Mouse (Mus musculus): ENCODE measurements around the gene Col7a1. TPM values are rescaled to one million over a fixed set of nuclear protein-coding genes. Genes with fewer than 3 reads are reported as not detected.
A peak's percentile ranks its signal among the peaks of the same experiment; 100 is the strongest.

Gene Col7a1
- polyA plus RNA-seq, 1 experiment from 2014 or later = 1.8 TPM

DNA sequence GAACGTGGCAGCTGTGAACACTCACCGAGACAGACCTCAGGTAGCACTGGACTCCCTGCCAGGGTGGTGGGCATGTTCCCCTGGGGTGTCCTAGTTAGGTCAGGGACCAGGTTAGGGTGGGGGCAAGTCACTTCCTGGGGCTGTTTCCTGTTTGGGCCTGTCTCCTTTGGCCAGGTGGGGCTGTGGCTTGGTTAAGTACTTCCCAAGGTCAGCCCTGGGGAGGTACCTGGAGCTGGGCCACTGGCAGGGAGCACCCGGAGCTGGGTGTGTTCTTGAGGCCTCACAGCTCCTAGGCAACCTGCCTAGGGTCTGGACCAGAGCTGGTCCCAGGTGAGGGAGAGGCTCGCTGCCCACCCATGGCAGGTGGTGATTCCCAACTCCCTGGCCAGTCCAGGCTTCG is 75.5 kb downstream of the Col7a1 start:
- H3K27me3 ChIP-seq = no peaks in the 10 kb centered on the region
- no peak overlapping the region for H3K27ac ChIP-seq
- no peak overlapping the region for H3K9ac ChIP-seq (replicated peaks)
- no peak overlapping the region for H3K4me2 ChIP-seq (replicated peaks)
- H3K9me3 ChIP-seq = no peaks in the 10 kb centered on the region
- H3K4me1 ChIP-seq (replicated peaks) = no peaks in the 10 kb centered on the region
- WGBS = 82% methylated on average over 5 of the region's 5 CpGs
- peaks cover 49% of the 10 kb centered on the region for H3K36me3 ChIP-seq
- no peak for ATAC-seq
- H3K4me3 ChIP-seq (replicated peaks) = no peak overlapping the region

DNA sequence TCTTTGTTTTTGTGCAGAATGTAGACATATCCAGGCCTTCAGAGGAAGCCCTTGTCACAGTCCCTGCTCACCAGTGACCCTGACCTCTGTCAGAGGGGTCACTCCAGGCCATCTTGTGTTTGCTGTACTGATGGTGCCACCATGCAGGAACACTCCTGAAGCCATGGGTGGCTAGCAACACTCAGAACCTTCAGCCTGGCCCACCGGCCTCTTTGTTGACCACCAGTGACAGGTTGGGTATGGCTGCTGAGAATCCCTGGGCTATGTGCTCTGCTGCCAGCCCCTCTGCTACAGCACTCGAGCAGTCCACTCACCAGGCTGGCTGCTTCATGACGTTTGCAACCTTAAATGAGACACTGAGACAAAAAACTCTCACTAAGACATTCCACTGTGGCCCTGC is 76.9 kb downstream of the Col7a1 start:
- Histone ChIP-seq H3K9me3 (no peaks in the 10 kb centered on the region), H3K36me3 (peaks cover 43% of the 10 kb centered on the region), H3K4me1 (replicated peaks) (no peaks in the 10 kb centered on the region), H3K27me3 (no peaks in the 10 kb centered on the region), H3K27ac (no peak overlapping the region), H3K9ac (replicated peaks) (no peak overlapping the region), H3K4me2 (replicated peaks) (no peak overlapping the region), H3K4me3 (replicated peaks) (no peak overlapping the region)
- no peak for ATAC-seq
- 74% methylated on average over 3 of the region's 3 CpGs for WGBS

DNA sequence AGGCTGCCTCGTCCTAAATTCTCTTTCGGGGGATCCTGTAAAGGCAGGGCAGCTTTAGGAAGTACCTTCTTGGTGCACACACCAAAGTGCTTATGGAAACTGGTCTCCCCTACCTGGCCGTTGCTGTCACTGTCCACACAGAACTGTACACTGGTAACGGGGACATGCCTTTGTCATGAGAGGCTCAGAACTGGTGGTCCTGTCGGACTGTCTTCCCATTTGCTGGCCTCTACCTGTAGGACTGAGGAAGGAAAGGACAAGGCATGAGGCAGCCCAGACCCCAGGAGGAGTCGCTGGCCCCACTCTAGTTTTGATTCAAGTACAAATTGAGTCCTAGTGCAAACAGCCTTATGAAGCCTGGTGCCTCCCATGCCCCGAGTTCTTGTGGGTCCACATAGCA is 77.6 kb downstream of the Col7a1 start:
- no peak overlapping the region for H3K9ac ChIP-seq (replicated peaks)
- peaks cover 36% of the 10 kb centered on the region for H3K36me3 ChIP-seq
- H3K4me2 ChIP-seq (replicated peaks) = no peak overlapping the region
- no peak overlapping the region for H3K27ac ChIP-seq
- no peaks in the 10 kb centered on the region for H3K27me3 ChIP-seq
- H3K4me1 ChIP-seq (replicated peaks) = no peaks in the 10 kb centered on the region
- ATAC-seq = no peak
- WGBS = 92% methylated on average over 7 of the region's 7 CpGs
- H3K4me3 ChIP-seq (replicated peaks) = no peak overlapping the region
- no peaks in the 10 kb centered on the region for H3K9me3 ChIP-seq

DNA sequence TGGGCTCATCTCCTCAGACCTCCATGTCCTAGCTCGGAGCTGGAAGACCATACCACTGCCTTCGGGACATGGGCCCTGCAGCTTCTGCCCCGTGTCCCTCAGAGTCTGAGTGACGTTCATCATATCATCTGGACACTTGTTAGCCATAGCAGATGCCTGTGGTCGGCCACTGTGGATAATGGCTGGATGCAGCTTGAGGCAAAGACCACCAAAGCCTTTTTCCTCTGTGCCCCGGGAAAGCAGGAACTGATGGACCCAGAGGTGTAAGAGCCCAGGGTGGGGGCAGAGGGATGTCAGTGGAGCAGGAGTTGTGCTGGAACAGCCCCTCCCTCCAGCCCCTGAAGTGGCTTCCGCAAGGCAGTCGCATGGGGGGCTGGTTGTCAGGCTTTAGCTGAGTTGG is 78.3 kb downstream of the Col7a1 start:
- WGBS = 88% methylated on average over 8 of the region's 8 CpGs
- Histone ChIP-seq H3K4me2 (replicated peaks) (no peak overlapping the region), H3K9me3 (no peaks in the 10 kb centered on the region), H3K9ac (replicated peaks) (no peak overlapping the region), H3K27me3 (no peaks in the 10 kb centered on the region), H3K4me3 (replicated peaks) (no peak overlapping the region), H3K4me1 (replicated peaks) (no peaks in the 10 kb centered on the region), H3K36me3 (peaks cover 32% of the 10 kb centered on the region), H3K27ac (no peak overlapping the region)
- no peak for ATAC-seq

DNA sequence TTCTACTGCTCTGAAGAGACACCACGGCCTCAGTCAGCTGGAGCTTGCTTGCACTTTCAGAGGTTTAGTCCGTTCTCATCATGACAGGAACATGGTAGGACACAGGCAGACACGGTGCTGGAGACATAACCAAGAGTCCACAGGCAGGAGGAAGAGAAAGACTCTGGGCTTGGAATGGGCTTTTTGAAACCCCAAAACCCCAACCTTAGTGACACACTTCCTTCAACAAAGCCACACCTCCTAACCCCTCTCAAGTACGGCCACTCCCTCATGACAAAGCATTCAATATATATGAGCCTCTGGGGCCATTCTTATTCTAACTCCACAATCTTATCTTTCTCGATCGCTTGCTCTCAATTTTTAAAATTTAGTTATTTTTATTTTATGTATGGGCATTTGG is 79.0 kb downstream of the Col7a1 start:
- Histone ChIP-seq H3K27ac (no peak overlapping the region), H3K9ac (replicated peaks) (no peak overlapping the region), H3K27me3 (no peaks in the 10 kb centered on the region), H3K4me1 (replicated peaks) (no peaks in the 10 kb centered on the region), H3K36me3 (peaks cover 25% of the 10 kb centered on the region), H3K4me3 (replicated peaks) (no peak overlapping the region), H3K4me2 (replicated peaks) (no peak overlapping the region), H3K9me3 (no peaks in the 10 kb centered on the region)
- 89% methylated on average over 6 of the region's 6 CpGs for WGBS
- ATAC-seq = no peak

MicroRNAs encoded within 50 kb of the gene (microRNA counts, 519-probe panel; counts per million panel counts)
- microRNA mmu-miR-711 = 110 counts per million, percentile 56 among the panel's probes with 10 or more counts

Small RNAs within 50 kb of the gene (microRNA-seq; reads per million reads assigned to microRNA genes)
- gene Mir711 = not detected

Other genes starting within 250 kb of the Col7a1 start
- gene Ip6k2, start 169.8 kb upstream of the Col7a1 start, polyA plus RNA-seq (2015; fragmentation: Nextera tagmentation; extraction: Ambion mirVana) = 217 and 238 TPM in 2 replicates
- 20.9 and 29.5 TPM in 2 replicates for gene Nckipsd, start 145.2 kb upstream of the Col7a1 start, polyA plus RNA-seq (2015; fragmentation: Nextera tagmentation; extraction: Ambion mirVana)
- 17.7 and 18.0 TPM in 2 replicates for gene Celsr3, start 127.3 kb upstream of the Col7a1 start, polyA plus RNA-seq (2015; fragmentation: Nextera tagmentation; extraction: Ambion mirVana)
- gene Slc26a6, start 100.3 kb upstream of the Col7a1 start, polyA plus RNA-seq (2015; fragmentation: Nextera tagmentation; extraction: Ambion mirVana) = 11.3 and 12.5 TPM in 2 replicates
- gene Tmem89, start 39.0 kb upstream of the Col7a1 start, polyA plus RNA-seq (2015; fragmentation: Nextera tagmentation; extraction: Ambion mirVana) = 0.46 TPM in 1 of 2 replicates, not detected in the other
- 366 and 383 TPM in 2 replicates for gene Uqcrc1, start 17.0 kb upstream of the Col7a1 start, polyA plus RNA-seq (2015; fragmentation: Nextera tagmentation; extraction: Ambion mirVana)
- not detected in 2 replicates for gene Ucn2, start 32.4 kb downstream of the Col7a1 start, polyA plus RNA-seq (2015; fragmentation: Nextera tagmentation; extraction: Ambion mirVana)
- 24.4 and 30.6 TPM in 2 replicates for gene Pfkfb4, start 38.2 kb downstream of the Col7a1 start, polyA plus RNA-seq (2015; fragmentation: Nextera tagmentation; extraction: Ambion mirVana)
- gene Shisa5, start 85.0 kb downstream of the Col7a1 start, polyA plus RNA-seq (2015; fragmentation: Nextera tagmentation; extraction: Ambion mirVana) = 43.7 and 44.3 TPM in 2 replicates
- 13.6 and 14.5 TPM in 2 replicates for gene Trex1, start 106.1 kb downstream of the Col7a1 start, polyA plus RNA-seq (2015; fragmentation: Nextera tagmentation; extraction: Ambion mirVana)
- 31.0 and 31.7 TPM in 2 replicates for gene Atrip, start 120.5 kb downstream of the Col7a1 start, polyA plus RNA-seq (2015; fragmentation: Nextera tagmentation; extraction: Ambion mirVana)
- gene Ccdc51, start 128.9 kb downstream of the Col7a1 start, polyA plus RNA-seq (2015; fragmentation: Nextera tagmentation; extraction: Ambion mirVana) = 12.8 and 14.6 TPM in 2 replicates
- 724 and 757 TPM in 2 replicates for gene Tma7, start 129.0 kb downstream of the Col7a1 start, polyA plus RNA-seq (2015; fragmentation: Nextera tagmentation; extraction: Ambion mirVana)
- gene Plxnb1, start 141.8 kb downstream of the Col7a1 start, polyA plus RNA-seq (2015; fragmentation: Nextera tagmentation; extraction: Ambion mirVana) = 28.2 and 33.3 TPM in 2 replicates
- gene Fbxw21, start 208.5 kb downstream of the Col7a1 start, polyA plus RNA-seq (2015; fragmentation: Nextera tagmentation; extraction: Ambion mirVana) = not detected in 2 replicates
- not detected in 2 replicates for gene Fbxw13, start 242.4 kb downstream of the Col7a1 start, polyA plus RNA-seq (2015; fragmentation: Nextera tagmentation; extraction: Ambion mirVana)